Mouse (Mus musculus) C2C12 (cell line): Measurements from ENCODE around the gene Tdrd12.

Source experiments
- CEBPB ChIP-seq: IDR thresholded peaks from one replicate; pipeline ENCODE4 v1.6.1; 2011; ENCODE audit warnings: low read depth, mild to moderate bottlenecking, control low read depth, moderate library complexity
- CTCF ChIP-seq: IDR thresholded peaks from one replicate; pipeline ENCODE4 v1.5.1; 2011; ENCODE audit not compliant: control insufficient read depth, insufficient read depth, insufficient read length
- USF1 ChIP-seq: IDR thresholded peaks from one replicate; pipeline ENCODE4 v1.6.1; 2011; ENCODE audit warnings: low read depth, mild to moderate bottlenecking, control low read depth, moderate library complexity

- TF ChIP-seq CTCF (no peak), USF1 (no peak), CEBPB (no peak)
Measured at GRCm38 (mm10) chr7:35556205-35556603, 18.7 kb upstream of the Tdrd12 start, which contains the start of gene Nudt19.
